Mouse (Mus musculus): ENCODE results near the gene Dcdc2b. TPM values are rescaled to one million over a fixed set of nuclear protein-coding genes. Genes with fewer than 3 reads are reported as not detected.

The Dcdc2b gene
- 2.0 and 2.2 TPM in 2 replicates for polyA plus RNA-seq (2016; fragmentation: Nextera tagmentation; extraction: Ambion mirVana)

- Histone ChIP-seq H3K27ac (no peak within 1 kb of the TSS), H3K4me3 (no peak within 1 kb of the TSS), H3K9me3 (no peaks in the 10 kb centered on the region), H3K36me3 (replicated peaks) (peaks cover 43% of the 10 kb centered on the region), H3K4me1 (peaks cover 14% of the 10 kb centered on the region), H3K27me3 (ENCODE audit: poor library complexity, severe bottlenecking) (no peaks in the 10 kb centered on the region)
- no peak for DNase-seq (ENCODE audit: extremely low spot score, low spot score)
- WGBS = 88% methylated on average over 6 of the region's 6 CpGs
Observed at GRCm38 (mm10) chr4:129614093-129614492, at the start of gene Dcdc2b. TSS of gene Dcdc2b (minus strand) at chr4:129614257.

DNA sequence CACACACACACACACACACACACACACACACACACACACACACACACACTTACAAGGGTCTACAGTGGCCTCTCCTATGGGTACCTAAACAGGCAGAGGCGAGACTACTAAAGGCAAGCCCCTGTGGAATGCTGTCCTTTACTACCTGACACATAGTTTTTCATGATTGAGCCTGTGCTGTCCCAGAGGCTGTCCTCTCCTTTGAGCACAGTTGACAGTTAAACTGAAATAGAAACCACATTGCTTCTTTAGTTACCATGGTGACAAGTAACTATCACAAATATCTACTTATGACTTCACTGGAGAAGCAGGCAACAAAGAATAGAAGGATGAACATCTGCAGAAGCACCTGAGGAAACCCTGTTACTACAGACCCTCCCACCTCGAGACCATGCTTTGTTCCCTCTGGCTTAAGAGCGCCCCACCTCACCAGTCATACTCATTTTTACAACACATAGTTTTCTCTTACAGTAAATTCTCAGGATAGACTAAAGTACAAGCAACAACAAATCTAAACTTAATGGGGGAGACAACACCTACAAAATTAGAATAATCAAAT, 48.3 kb upstream of the Dcdc2b start:
- no peaks in the 10 kb centered on the region for H3K9me3 ChIP-seq
- no peak overlapping the region for H3K27ac ChIP-seq
- WGBS = 90% methylated on average over 3 of the region's 3 CpGs
- H3K4me3 ChIP-seq = no peak overlapping the region
- H3K4me1 ChIP-seq = no peaks in the 10 kb centered on the region
- DNase-seq (ENCODE audit: extremely low spot score, low spot score) = no peak
- no peaks in the 10 kb centered on the region for H3K27me3 ChIP-seq (ENCODE audit: poor library complexity, severe bottlenecking)
- peaks cover 89% of the 10 kb centered on the region for H3K36me3 ChIP-seq (replicated peaks)

DNA sequence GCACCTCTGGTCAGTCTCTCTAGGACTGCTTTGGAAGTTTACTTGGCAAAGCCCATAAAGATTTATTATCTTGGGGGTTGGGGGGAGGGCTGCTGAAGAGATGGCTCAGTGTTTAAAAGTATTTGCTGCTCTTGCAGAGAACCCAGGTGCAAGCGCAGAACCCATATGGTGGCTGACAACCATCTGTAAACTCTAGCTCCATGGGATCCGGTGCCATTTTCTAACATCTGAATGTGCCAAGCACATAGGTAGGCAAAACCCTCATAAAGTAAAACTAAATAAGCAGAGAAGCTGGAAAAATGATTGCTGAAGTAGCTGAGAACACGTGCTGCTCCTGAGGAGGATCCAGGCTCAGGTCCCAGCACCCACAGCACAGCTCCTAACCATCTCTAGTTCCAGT, 47.5 kb upstream of the Dcdc2b start:
- H3K4me1 ChIP-seq = no peaks in the 10 kb centered on the region
- DNase-seq (ENCODE audit: extremely low spot score, low spot score) = no peak
- peaks cover 89% of the 10 kb centered on the region for H3K36me3 ChIP-seq (replicated peaks)
- H3K9me3 ChIP-seq = no peaks in the 10 kb centered on the region
- no peak overlapping the region for H3K27ac ChIP-seq
- 93% methylated on average over 3 of the region's 3 CpGs for WGBS
- no peak overlapping the region for H3K4me3 ChIP-seq
- no peaks in the 10 kb centered on the region for H3K27me3 ChIP-seq (ENCODE audit: poor library complexity, severe bottlenecking)

- Histone ChIP-seq H3K27me3 (ENCODE audit: poor library complexity, severe bottlenecking) (no peaks in the 10 kb centered on the region), H3K27ac (no peak overlapping the region), H3K9me3 (no peaks in the 10 kb centered on the region), H3K4me3 (no peak overlapping the region), H3K36me3 (replicated peaks) (peaks cover 99% of the 10 kb centered on the region), H3K4me1 (no peaks in the 10 kb centered on the region)
- no peak for DNase-seq (ENCODE audit: extremely low spot score, low spot score)
- 93% methylated on average over 14 of the region's 14 CpGs for WGBS
Observed at GRCm38 (mm10) chr4:129654770-129655169, 40.7 kb upstream of the Dcdc2b start.

DNA sequence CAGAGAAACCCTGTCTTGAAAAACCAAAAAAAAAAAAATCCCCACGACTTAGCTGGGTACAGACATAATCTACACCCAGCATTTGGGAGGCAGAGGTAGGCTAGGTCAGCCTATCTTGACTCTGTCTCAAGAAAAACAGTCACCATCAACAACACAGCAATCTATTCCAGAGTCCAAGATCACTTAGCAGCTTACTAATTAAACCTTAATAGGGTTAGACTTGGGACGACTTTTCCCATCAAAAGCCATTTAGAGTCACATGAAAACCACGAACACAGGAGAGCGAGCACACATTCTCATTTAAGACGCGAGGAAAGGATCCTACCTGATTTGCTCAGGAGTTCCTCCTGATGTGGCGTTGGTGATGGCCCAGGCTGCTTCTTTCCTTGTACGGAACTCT, 36.3 kb upstream of the Dcdc2b start:
- Histone ChIP-seq H3K4me3 (no peak overlapping the region), H3K4me1 (no peaks in the 10 kb centered on the region), H3K36me3 (replicated peaks) (peaks cover 100% of the 10 kb centered on the region), H3K27me3 (ENCODE audit: poor library complexity, severe bottlenecking) (no peaks in the 10 kb centered on the region), H3K27ac (no peak overlapping the region), H3K9me3 (no peaks in the 10 kb centered on the region)
- DNase-seq (ENCODE audit: extremely low spot score, low spot score) = no peak
- 94% methylated on average over 8 of the region's 8 CpGs for WGBS

DNA sequence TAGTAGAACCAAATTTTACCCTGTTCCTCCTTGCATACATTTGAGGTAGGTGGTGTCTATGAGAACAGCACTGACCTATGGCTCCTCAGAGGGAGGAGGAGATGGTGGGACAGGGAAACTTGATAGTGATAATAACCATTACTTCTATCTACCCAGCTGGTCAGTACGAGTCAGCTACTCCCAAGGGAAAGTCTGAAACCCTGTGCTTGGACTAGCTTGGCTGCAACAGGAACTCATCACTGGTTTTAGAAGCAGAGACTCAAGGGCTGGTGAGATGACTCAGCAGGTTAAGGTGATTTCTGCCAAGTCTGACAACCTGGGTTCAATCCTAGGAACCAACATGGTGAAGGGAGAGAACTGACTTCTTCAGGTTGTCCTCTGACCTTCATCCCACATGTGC, 34.6 kb upstream of the Dcdc2b start:
- 79% methylated on average over 1 of the region's 1 CpGs for WGBS
- no peaks in the 10 kb centered on the region for H3K27me3 ChIP-seq (ENCODE audit: poor library complexity, severe bottlenecking)
- no peak overlapping the region for H3K27ac ChIP-seq
- no peaks in the 10 kb centered on the region for H3K4me1 ChIP-seq
- no peak for DNase-seq (ENCODE audit: extremely low spot score, low spot score)
- H3K36me3 ChIP-seq (replicated peaks) = peaks cover 99% of the 10 kb centered on the region
- H3K9me3 ChIP-seq = no peaks in the 10 kb centered on the region
- H3K4me3 ChIP-seq = no peak overlapping the region

- no peak for DNase-seq (ENCODE audit: extremely low spot score, low spot score)
- no peaks in the 10 kb centered on the region for H3K9me3 ChIP-seq
- WGBS = 89% methylated on average over 6 of the region's 6 CpGs
- no peaks in the 10 kb centered on the region for H3K27me3 ChIP-seq (ENCODE audit: poor library complexity, severe bottlenecking)
- H3K4me3 ChIP-seq = no peak overlapping the region
- H3K27ac ChIP-seq = no peak overlapping the region
- peaks cover 10% of the 10 kb centered on the region for H3K4me1 ChIP-seq
- peaks cover 69% of the 10 kb centered on the region for H3K36me3 ChIP-seq (replicated peaks)
Observed at GRCm38 (mm10) chr4:129645204-129645603, 31.1 kb upstream of the Dcdc2b start.

GRCm38 (mm10) chr4:129641756-129642155, 27.7 kb upstream of the Dcdc2b start:
- Histone ChIP-seq H3K27ac (peak overlapping the region; percentile 92), H3K4me3 (peak overlapping the region; percentile 79)

DNA sequence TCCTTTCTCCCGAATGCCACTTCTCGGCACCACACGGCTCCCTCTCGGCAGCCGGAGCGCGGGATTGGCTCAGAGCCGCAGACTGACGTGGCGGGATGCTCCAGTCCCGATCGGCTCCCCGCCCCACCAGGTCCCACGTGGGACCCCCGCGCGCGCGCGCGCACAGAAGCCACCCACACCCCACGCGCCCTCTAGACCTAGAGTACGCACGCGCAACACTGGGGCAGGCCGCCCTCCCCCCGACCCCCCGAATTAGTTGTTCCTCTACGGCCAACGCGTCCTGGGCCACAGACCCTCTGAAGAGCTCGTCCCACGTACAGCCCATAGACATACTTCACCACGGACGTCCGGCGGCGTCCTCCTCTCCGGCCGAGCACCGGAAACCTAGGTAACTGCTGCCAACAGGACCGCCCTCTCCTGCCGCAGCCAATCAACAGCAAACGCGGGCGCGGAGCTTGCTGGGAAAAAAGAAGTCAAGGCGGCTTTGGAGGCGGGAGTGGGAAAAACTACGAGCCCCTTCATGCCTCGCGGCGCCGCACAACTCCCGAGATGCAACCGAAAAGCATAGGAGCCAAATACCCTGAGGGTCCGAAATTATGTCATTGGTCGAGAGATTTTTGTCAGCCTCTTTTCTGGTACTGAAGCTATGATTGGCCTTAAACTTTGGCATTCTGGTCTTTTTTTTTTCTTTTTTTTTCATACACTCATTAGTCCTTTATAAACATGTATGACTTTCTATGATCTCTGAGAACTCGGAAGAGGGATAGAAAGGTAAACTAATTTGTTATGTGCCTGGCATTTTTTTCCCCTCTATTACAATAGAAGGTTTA, 26.8 kb upstream of the Dcdc2b start, which contains the start of gene Txlna:
Gene Txlna, minus strand, starts transcription at position 428 of the 830 bp plus-strand sequence.
- peaks cover 30% of the 10 kb centered on the region for H3K4me1 ChIP-seq
- peak within 1 kb of the TSS; percentile 92 for H3K27ac ChIP-seq
- peak within 1 kb of the TSS; percentile 79 for H3K4me3 ChIP-seq
- H3K9me3 ChIP-seq = no peaks in the 10 kb centered on the region
- under 1% methylated on average over 60 of the region's 60 CpGs for WGBS
- no peaks in the 10 kb centered on the region for H3K27me3 ChIP-seq (ENCODE audit: poor library complexity, severe bottlenecking)
- DNase-seq (ENCODE audit: extremely low spot score, low spot score) = peak; percentile 99
- peaks cover 65% of the 10 kb centered on the region for H3K36me3 ChIP-seq (replicated peaks)

More at GRCm38 (mm10) chr4:129641756-129642155, 27.7 kb upstream of the Dcdc2b start:
- DNase-seq (ENCODE audit: extremely low spot score, low spot score) = no peak
- 51% methylated on average over 5 of the region's 5 CpGs for WGBS
- Histone ChIP-seq H3K4me1 (peaks cover 30% of the 10 kb centered on the region), H3K9me3 (no peaks in the 10 kb centered on the region), H3K36me3 (replicated peaks) (peaks cover 65% of the 10 kb centered on the region), H3K27me3 (ENCODE audit: poor library complexity, severe bottlenecking) (no peaks in the 10 kb centered on the region)

- H3K27me3 ChIP-seq (ENCODE audit: poor library complexity, severe bottlenecking) = no peaks in the 10 kb centered on the region
- WGBS = 12% methylated on average over 17 of the region's 17 CpGs
- DNase-seq (ENCODE audit: extremely low spot score, low spot score) = no peak
- H3K27ac ChIP-seq = peak overlapping the region; percentile 92
- peak overlapping the region; percentile 79 for H3K4me3 ChIP-seq
- peaks cover 30% of the 10 kb centered on the region for H3K4me1 ChIP-seq
- H3K36me3 ChIP-seq (replicated peaks) = peaks cover 65% of the 10 kb centered on the region
- H3K9me3 ChIP-seq = no peaks in the 10 kb centered on the region
Observed at GRCm38 (mm10) chr4:129640101-129640637, 26.1 kb upstream of the Dcdc2b start.

- H3K4me3 ChIP-seq = peak overlapping the region; percentile 79
Observed at GRCm38 (mm10) chr4:129639221-129639620, 25.2 kb upstream of the Dcdc2b start.

DNA sequence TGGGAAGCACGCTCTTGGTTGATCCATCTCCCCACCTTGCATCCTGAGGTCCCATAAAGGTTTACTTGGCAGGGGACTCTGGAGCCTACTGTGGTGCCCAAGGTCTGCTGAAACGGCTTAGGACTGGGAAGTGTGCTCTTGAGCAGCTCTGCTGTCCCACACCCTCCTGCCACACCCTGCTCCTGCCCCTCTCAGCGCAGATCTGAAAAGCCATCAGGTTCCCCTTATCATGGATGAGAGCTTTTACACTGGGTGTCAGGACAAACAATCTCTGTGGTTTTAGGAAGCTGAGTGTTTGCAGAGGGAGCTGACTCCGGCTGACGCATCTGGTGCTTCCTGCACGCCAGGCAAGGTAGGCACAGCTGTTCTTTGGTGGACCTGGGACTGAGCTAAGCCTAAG, 19.8 kb upstream of the Dcdc2b start:
- Histone ChIP-seq H3K4me3 (no peak overlapping the region), H3K36me3 (replicated peaks) (peaks cover 98% of the 10 kb centered on the region), H3K27ac (no peak overlapping the region), H3K9me3 (no peaks in the 10 kb centered on the region), H3K27me3 (ENCODE audit: poor library complexity, severe bottlenecking) (no peaks in the 10 kb centered on the region), H3K4me1 (peaks cover 7% of the 10 kb centered on the region)
- WGBS = 95% methylated on average over 6 of the region's 6 CpGs
- no peak for DNase-seq (ENCODE audit: extremely low spot score, low spot score)

More at GRCm38 (mm10) chr4:129639221-129639620, 25.2 kb upstream of the Dcdc2b start:
- H3K27ac ChIP-seq = peak overlapping the region; percentile 92; the same call in 1 of the 2 replicates
- H3K4me1 ChIP-seq = peaks cover 30% of the 10 kb centered on the region
- WGBS = 89% methylated on average over 15 of the region's 15 CpGs
- no peaks in the 10 kb centered on the region for H3K27me3 ChIP-seq (ENCODE audit: poor library complexity, severe bottlenecking)
- peaks cover 65% of the 10 kb centered on the region for H3K36me3 ChIP-seq (replicated peaks)
- DNase-seq (ENCODE audit: extremely low spot score, low spot score) = no peak
- no peaks in the 10 kb centered on the region for H3K9me3 ChIP-seq

DNA sequence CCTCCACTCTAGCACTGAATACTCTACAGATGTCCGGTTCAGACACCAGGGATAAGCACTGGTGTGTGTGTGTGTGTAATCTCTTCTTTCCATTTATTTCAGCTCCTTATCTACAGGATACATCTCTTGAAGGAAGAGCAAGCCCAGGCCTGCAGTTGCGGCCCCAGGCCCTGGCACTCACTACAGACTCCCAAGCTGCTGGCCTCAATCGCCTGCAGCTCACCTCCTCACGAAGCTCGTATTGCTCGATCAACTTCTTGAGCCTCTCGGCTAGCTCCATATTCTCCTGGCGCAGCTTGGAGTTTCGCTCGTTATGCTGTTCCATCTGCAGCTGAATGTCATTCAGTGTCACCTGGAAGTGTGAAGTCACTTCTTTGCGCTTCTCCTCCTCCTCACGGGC, 17.8 kb upstream of the Dcdc2b start:
- H3K4me1 ChIP-seq = no peaks in the 10 kb centered on the region
- no peak overlapping the region for H3K27ac ChIP-seq
- H3K9me3 ChIP-seq = no peaks in the 10 kb centered on the region
- H3K27me3 ChIP-seq (ENCODE audit: poor library complexity, severe bottlenecking) = no peaks in the 10 kb centered on the region
- no peak overlapping the region for H3K4me3 ChIP-seq
- no peak for DNase-seq (ENCODE audit: extremely low spot score, low spot score)
- peaks cover 100% of the 10 kb centered on the region for H3K36me3 ChIP-seq (replicated peaks)
- 97% methylated on average over 12 of the region's 12 CpGs for WGBS
